Mouse (Mus musculus): ENCODE results near the gene Abcc12.

DNA sequence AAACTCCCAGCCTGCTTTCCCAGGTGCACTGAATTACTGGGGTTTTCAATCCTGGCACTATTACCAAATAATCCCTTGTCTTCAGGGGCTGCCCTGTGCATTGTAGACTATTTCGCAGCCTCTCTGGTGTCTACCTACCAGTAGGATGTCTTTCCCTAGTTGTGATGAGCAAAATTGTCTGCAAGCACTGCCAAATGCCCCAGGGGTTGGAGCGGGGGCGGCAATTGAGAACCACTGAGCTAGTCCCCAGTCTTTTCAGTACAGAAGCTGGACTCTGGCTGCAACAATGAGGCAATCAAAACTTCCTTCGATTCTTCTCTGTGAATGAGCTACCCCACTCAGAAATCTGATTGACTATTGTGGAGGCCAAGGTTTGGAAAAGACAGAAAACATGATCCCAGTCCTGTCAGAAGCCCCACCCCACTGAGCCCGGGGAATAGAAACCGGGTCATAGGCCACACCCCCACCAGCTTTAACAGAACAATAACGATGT lies 45.4 kb downstream of the Abcc12 start:
- TF ChIP-seq CTCF (IDR thresholded peaks at IDR 0.05; ENCODE audit: control insufficient read depth, insufficient read depth, insufficient replicate concordance, low read depth, low read length): no peak
- TF ChIP-seq POLR2A (IDR thresholded peaks at IDR 0.05; ENCODE audit: control insufficient read depth, low read depth, low read length): no peak
